Mouse (Mus musculus): ENCODE measurements around the gene Tmem270. TPM values are rescaled to one million over a fixed set of nuclear protein-coding genes. Genes with fewer than 3 reads are reported as not detected.

Gene Tmem270
- total RNA-seq, 1 experiment = not detected

GRCm38 (mm10) chr5:134947420-134948084, 41.0 kb upstream of the Tmem270 start:
- no peak for DNase-seq (ENCODE audit: low read depth, low spot score)
- H3K9me3 ChIP-seq (ENCODE audit: control insufficient read depth, insufficient read depth, low read depth, low read length) = no peaks in the 10 kb centered on the region
- peaks cover 12 to 40% of the 10 kb centered on the region in 2 experiments for H3K4me1 ChIP-seq (ENCODE audit: control insufficient read depth in 2 of 2, insufficient read depth in 2 of 2, low read length in 2 of 2, poor library complexity in 1 of 2)
- in situ Hi-C loops (cut with MboI; ENCODE audit: low sequenced_read_pairs in 2 of 2, unreplicated experiment in 2 of 2) = no loop called here
- peak overlapping the region; percentile 66 to 82; a peak in 3 of 4 replicates for H3K4me3 ChIP-seq (ENCODE audit: insufficient read depth in 1 of 2, low read depth in 1 of 2, low read length in 2 of 2, poor library complexity in 1 of 2, severe bottlenecking in 1 of 2)
- H3K27ac ChIP-seq (ENCODE audit: insufficient read depth, low read depth, low read length, poor library complexity, severe bottlenecking) = peak overlapping the region; percentile 84
- H3K9ac ChIP-seq (ENCODE audit: insufficient read depth, low read depth, low read length, poor library complexity, severe bottlenecking) = no peak overlapping the region
- peaks cover 7% of the 10 kb centered on the region; the same call in 1 of the 2 replicates for H3K36me3 ChIP-seq (ENCODE audit: control insufficient read depth, insufficient read depth, low read length, poor library complexity, severe bottlenecking)
- TF ChIP-seq HCFC1 (IDR thresholded peaks at IDR 0.05; ENCODE audit: borderline replicate concordance, insufficient read depth, low read length) = no peak
- TF ChIP-seq CHD2 (IDR thresholded peaks at IDR 0.05; ENCODE audit: low read depth, low read length) = 0 out of 2 replicates have a peak, but pooled peaks have one; percentile 10

DNA sequence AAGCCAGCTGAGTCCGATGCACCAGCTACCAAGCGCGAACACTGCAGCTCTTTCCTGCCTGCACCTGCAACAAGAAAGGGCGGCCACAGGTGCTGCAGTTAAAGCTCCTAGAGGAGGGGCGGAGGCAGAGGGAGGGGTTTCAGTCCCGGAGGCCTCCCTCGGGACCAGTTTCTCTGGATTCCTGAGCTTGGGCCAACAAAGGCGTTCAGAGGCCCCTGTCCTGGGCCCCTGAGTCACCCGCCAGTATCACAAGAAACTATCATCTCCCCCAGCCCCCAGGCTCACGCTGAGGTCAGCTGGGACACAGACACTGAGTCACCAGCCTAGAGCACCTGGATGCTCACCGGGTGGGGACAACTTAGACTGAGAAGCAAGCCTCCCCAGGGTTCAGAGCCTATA, 40.3 kb upstream of the Tmem270 start, which contains the start of gene Cldn4:
TSS of gene Cldn4 (minus strand) at position 78 of the 399 bp plus-strand sequence.
- peak within 1 kb of the TSS; percentile 69 for H3K9ac ChIP-seq (ENCODE audit: insufficient read depth, low read depth, low read length, poor library complexity, severe bottlenecking)
- no peaks in the 10 kb centered on the region for H3K9me3 ChIP-seq (ENCODE audit: control insufficient read depth, insufficient read depth, low read depth, low read length)
- in situ Hi-C loops (cut with MboI; ENCODE audit: low sequenced_read_pairs in 2 of 2, unreplicated experiment in 2 of 2) = no loop called here
- H3K4me1 ChIP-seq (ENCODE audit: control insufficient read depth in 2 of 2, insufficient read depth in 2 of 2, low read length in 2 of 2, poor library complexity in 1 of 2) = peaks cover 9 to 36% of the 10 kb centered on the region in 2 experiments; a peak in 3 of 4 replicates
- H3K36me3 ChIP-seq (ENCODE audit: control insufficient read depth, insufficient read depth, low read length, poor library complexity, severe bottlenecking) = peaks cover 7% of the 10 kb centered on the region; the same call in 1 of the 2 replicates
- H3K27ac ChIP-seq (ENCODE audit: insufficient read depth, low read depth, low read length, poor library complexity, severe bottlenecking) = peak within 1 kb of the TSS; percentile 84
- peak; percentile 75 for DNase-seq (ENCODE audit: low read depth, low spot score)
- peak within 1 kb of the TSS; percentile 66 to 82 for H3K4me3 ChIP-seq (ENCODE audit: insufficient read depth in 1 of 2, low read depth in 1 of 2, low read length in 2 of 2, poor library complexity in 1 of 2, severe bottlenecking in 1 of 2)
- TF ChIP-seq ZC3H11A (IDR thresholded peaks at IDR 0.05; ENCODE audit: borderline replicate concordance, low read depth, low read length) = no peak
- TF ChIP-seq CHD2 (IDR thresholded peaks at IDR 0.05; ENCODE audit: low read depth, low read length) = no peak
- TF ChIP-seq MAFK (IDR thresholded peaks at IDR 0.05; ENCODE audit: insufficient read depth, low read depth, low read length) = no peak; the same call in 1 of the 2 replicates
- no peak for TF ChIP-seq ZNF384 (IDR thresholded peaks at IDR 0.05; ENCODE audit: low read depth, low read length)
- TF ChIP-seq HCFC1 (IDR thresholded peaks at IDR 0.05; ENCODE audit: borderline replicate concordance, insufficient read depth, low read length) = no peak

DNA sequence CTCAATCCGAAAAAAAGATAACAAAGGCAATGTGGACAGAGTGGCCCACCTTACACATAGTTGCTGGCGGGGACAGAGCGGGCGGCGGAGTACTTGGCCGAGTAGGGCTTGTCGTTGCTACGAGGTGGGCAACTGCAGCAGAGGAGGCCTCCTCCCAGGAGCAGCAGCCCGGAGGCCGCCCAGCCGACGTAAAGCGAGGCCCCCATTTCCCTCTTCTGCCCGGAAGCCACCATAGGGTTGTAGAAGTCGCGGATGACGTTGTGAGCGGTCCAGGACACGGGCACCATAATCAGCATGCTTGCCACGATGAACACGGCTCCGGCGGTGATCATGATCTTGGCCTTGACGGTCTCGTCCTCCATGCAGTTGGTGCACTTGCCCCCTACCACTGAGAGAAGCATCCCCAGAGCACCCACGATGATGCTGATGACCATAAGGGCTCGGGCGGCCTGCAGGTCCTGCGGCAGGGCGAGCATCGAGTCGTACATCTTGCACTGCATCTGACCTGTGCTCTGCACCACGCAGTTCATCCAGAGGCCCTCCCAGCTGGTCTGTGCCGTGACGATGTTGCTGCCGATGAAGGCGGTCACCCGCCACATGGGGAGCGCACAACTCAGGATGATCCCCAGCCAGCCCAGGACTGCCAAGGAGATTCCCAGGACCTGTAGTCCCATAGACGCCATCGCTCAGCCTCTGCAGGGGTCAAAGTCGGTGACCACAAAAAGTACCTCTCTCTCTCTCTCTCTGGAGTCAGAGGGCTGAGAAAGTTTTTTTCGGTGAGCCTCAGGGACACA, 39.7 kb upstream of the Tmem270 start:
- DNase-seq (ENCODE audit: low read depth, low spot score) = no peak
- TF ChIP-seq CHD2 (IDR thresholded peaks at IDR 0.05; ENCODE audit: low read depth, low read length) (no peak), ZNF384 (IDR thresholded peaks at IDR 0.05; ENCODE audit: low read depth, low read length) (no peak), HCFC1 (IDR thresholded peaks at IDR 0.05; ENCODE audit: borderline replicate concordance, insufficient read depth, low read length) (no peak), ZC3H11A (IDR thresholded peaks at IDR 0.05; ENCODE audit: borderline replicate concordance, low read depth, low read length) (no peak), MAFK (IDR thresholded peaks at IDR 0.05; ENCODE audit: insufficient read depth, low read depth, low read length) (no peak)
- Histone ChIP-seq H3K9me3 (ENCODE audit: control insufficient read depth, insufficient read depth, low read depth, low read length) (no peaks in the 10 kb centered on the region), H3K4me1 (ENCODE audit: control insufficient read depth in 2 of 2, insufficient read depth in 2 of 2, low read length in 2 of 2, poor library complexity in 1 of 2) (peaks cover 10 to 37% of the 10 kb centered on the region in 2 experiments; a peak in 3 of 4 replicates), H3K36me3 (ENCODE audit: control insufficient read depth, insufficient read depth, low read length, poor library complexity, severe bottlenecking) (peaks cover 7% of the 10 kb centered on the region; the same call in 1 of the 2 replicates), H3K4me3 (ENCODE audit: insufficient read depth in 1 of 2, low read depth in 1 of 2, low read length in 2 of 2, poor library complexity in 1 of 2, severe bottlenecking in 1 of 2) (peak overlapping the region; percentile 66 to 82), H3K9ac (ENCODE audit: insufficient read depth, low read depth, low read length, poor library complexity, severe bottlenecking) (peak overlapping the region; percentile 69), H3K27ac (ENCODE audit: insufficient read depth, low read depth, low read length, poor library complexity, severe bottlenecking) (peak overlapping the region; percentile 84)
- in situ Hi-C loops (cut with MboI; ENCODE audit: low sequenced_read_pairs in 2 of 2, unreplicated experiment in 2 of 2) = no loop called here

DNA sequence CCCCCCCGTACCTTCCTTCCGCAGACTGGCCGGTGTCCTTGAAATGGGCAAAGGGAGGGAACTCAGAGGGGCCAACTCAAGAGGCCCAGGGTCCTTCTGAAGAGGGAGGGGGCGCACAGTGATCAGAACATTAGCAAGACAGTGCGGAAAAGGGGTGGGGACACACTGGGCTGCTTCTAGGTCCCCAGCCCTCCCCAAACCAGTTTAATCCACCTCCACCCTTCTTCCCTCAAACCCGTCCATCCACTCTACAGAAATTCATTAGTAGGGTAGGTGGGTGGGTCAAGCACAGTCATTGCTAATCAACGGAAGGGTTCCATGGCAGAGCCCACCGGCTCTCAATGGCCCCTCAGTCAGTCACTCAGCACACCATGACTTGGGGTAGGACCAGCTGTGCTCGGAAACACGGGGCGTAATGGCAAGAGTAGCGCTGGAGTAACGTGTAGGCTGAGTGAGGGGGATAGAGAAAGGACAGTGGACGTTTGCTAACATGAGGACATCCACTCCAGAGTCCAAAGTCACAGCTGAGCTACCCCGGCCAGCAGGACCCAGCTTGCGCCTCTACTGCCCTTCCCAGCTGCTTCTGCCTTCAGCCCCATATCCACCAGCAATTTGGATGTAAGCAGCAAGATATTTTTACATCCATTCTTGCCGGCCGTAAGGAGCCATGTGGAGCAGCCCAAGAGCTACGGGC, 38.9 kb upstream of the Tmem270 start:
- Histone ChIP-seq H3K4me1 (ENCODE audit: control insufficient read depth in 2 of 2, insufficient read depth in 2 of 2, low read length in 2 of 2, poor library complexity in 1 of 2) (peaks cover 12 to 42% of the 10 kb centered on the region in 2 experiments; a peak in 3 of 4 replicates), H3K9ac (ENCODE audit: insufficient read depth, low read depth, low read length, poor library complexity, severe bottlenecking) (peak overlapping the region; percentile 69), H3K27ac (ENCODE audit: insufficient read depth, low read depth, low read length, poor library complexity, severe bottlenecking) (peak overlapping the region; percentile 84), H3K4me3 (ENCODE audit: insufficient read depth in 1 of 2, low read depth in 1 of 2, low read length in 2 of 2, poor library complexity in 1 of 2, severe bottlenecking in 1 of 2) (peak overlapping the region; percentile 66 to 82), H3K9me3 (ENCODE audit: control insufficient read depth, insufficient read depth, low read depth, low read length) (no peaks in the 10 kb centered on the region), H3K36me3 (ENCODE audit: control insufficient read depth, insufficient read depth, low read length, poor library complexity, severe bottlenecking) (peaks cover 12% of the 10 kb centered on the region; the same call in 1 of the 2 replicates)
- no peak for TF ChIP-seq MAFK (IDR thresholded peaks at IDR 0.05; ENCODE audit: insufficient read depth, low read depth, low read length)
- no peak for TF ChIP-seq ZNF384 (IDR thresholded peaks at IDR 0.05; ENCODE audit: low read depth, low read length)
- TF ChIP-seq CHD2 (IDR thresholded peaks at IDR 0.05; ENCODE audit: low read depth, low read length) = no peak
- no peak for TF ChIP-seq ZC3H11A (IDR thresholded peaks at IDR 0.05; ENCODE audit: borderline replicate concordance, low read depth, low read length)
- TF ChIP-seq HCFC1 (IDR thresholded peaks at IDR 0.05; ENCODE audit: borderline replicate concordance, insufficient read depth, low read length) = no peak
- DNase-seq (ENCODE audit: low read depth, low spot score) = no peak
- in situ Hi-C loops (cut with MboI; ENCODE audit: low sequenced_read_pairs in 2 of 2, unreplicated experiment in 2 of 2) = no loop called here
